Mouse (Mus musculus): Measurements from ENCODE around the gene Tmem183a.

DNA sequence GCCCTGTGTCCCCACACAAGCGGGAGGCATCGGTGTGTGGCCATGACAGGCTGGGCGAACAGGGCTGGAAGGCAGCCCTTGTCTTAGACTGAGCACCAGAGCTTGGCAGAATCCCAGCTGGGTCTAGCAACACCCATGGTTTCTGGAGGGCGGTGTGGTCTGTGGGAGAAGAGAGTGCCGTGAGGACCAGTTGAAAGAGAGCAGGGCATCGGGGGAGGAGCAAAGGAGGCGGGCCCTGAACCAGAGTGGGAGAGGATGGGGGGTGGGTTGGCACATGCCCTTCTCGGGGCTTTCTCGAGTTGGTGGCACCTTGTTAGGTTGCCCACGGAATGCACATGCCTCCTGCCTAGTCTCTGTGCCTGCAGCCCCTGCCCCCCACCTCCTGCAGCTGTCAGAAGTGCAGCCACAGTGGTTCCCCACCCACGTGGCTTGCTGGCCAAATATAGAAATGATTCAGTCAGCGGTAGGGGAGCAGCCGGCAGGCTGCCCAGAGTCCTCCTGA is 29.0 kb downstream of the Tmem183a start, which contains the start of gene Ppfia4:
- no peak for TF ChIP-seq CTCF (IDR thresholded peaks at IDR 0.05; ENCODE audit: control insufficient read depth, insufficient read depth, low read length)
- TF ChIP-seq POLR2A (IDR thresholded peaks at IDR 0.05; ENCODE audit: borderline replicate concordance, control insufficient read depth, low read depth, low read length) = no peak

Measured in bone marrow, adult 2 months (tissue).